Mouse (Mus musculus): Measurements from ENCODE around the gene Frmpd2.

GRCm38 (mm10) chr14:33423003-33423402 is 48.5 kb upstream of the Frmpd2 start:
- no peak for TF ChIP-seq CTCF (IDR thresholded peaks at IDR 0.05; ENCODE audit: low read depth, low read length)
- TF ChIP-seq POLR2A (IDR thresholded peaks at IDR 0.05; ENCODE audit: extremely low read depth, insufficient read depth, low read length): no peak

Measured in liver, adult 2 months (tissue).